Mouse (Mus musculus): ENCODE results near the gene Hoxc6. TPM values are rescaled to one million over a fixed set of nuclear protein-coding genes. Genes with fewer than 3 reads are reported as not detected.

Gene Hoxc6
- total RNA-seq, 2 experiments from 2014 or later, result 5.1 to 10.0 TPM

- DNase-seq, result no peak
These were observed 40.8 kb downstream of the Hoxc6 start for GRCm38 (mm10) chr15:103038701-103039480.

DNA sequence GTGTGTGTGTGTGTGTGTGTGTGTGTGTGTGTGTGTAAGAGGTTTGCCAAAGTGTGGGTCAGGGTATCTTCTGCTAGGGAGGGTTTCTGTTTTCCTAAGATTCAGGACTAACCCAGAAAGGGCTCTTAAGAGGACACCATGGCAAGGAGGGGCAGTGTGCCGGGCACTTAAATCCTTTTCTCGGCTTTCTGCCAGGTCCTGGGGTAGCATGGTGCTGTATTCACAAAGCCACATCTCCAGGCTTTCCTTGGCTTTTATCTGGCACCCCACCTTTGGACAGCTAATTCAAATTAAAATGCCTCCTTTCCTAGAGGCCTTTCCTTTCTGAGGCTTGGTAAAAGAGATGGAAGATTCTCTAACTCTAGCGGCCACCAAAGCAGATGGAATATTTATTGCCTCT is 41.6 kb downstream of the Hoxc6 start:
- no peak for DNase-seq

- DNase-seq, result no peak
These were observed 42.5 kb downstream of the Hoxc6 start for GRCm38 (mm10) chr15:103040601-103041000.

GRCm38 (mm10) chr15:103041613-103042012 is 43.6 kb downstream of the Hoxc6 start:
- no peak for DNase-seq

DNA sequence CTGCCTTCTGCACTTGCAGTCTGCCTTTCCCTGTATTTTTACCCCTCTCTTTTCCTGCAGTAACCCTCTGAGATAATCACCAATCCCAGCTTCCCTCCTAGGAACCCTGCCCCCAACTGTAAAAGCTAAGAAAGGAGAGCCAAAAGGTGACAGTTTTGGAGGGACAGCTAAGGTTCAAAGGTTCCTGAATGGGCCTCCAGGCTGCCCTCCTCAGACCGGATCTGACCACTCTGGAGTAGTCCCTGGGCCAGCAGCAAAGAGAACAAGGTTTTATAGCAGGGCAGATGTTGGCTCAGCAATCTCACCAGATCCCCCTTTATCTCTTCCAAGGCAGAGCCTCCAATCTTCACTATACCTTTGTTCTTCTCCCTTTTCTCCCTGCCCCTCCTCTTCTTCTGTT is 44.2 kb downstream of the Hoxc6 start:
- no peak for DNase-seq

DNA sequence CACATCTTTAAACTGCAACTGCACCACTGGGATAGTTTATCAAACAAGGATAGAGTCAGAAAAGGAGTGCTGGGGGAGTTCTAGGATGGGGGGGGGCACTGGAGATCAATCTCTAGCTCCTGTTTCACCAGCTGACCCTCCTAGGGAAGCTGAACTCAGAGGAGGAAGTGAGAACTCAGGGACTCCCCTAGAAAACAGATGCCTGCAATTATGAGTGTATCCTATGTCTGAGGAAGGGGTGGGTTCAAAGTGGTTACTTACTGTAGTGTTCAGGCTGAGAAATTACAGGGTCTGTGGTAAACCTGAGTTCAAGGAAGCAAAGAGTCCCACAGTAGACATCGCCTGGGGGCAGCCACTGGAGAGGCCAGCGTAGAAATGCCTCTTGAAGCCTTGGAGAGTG is 53.6 kb downstream of the Hoxc6 start:
- no peak for DNase-seq

GRCm38 (mm10) chr15:103053210-103053609 is 55.2 kb downstream of the Hoxc6 start:
- DNase-seq, result no peak

- no peak for DNase-seq
These were observed 58.3 kb downstream of the Hoxc6 start for GRCm38 (mm10) chr15:103056396-103056795.

GRCm38 (mm10) chr15:103058715-103059114 is 60.7 kb downstream of the Hoxc6 start:
- no peak for DNase-seq

GRCm38 (mm10) chr15:103059393-103059992 is 61.4 kb downstream of the Hoxc6 start:
- DNase-seq, result no peak

DNA sequence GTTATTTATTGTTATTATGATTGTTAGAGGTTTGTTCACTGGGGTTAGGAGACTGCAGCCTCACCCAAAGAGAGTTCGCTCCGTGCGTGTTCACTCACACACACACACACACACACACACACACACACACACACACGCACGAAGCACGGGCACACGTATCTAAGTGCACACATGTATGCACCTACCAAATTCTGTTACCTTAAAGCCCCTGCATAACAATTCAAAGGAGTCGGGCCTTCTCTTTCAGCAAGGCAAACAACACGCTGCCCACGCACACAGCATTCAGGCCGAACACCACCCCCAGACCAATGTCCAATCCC is 61.9 kb downstream of the Hoxc6 start:
- no peak for DNase-seq

- DNase-seq, result peak; percentile 17
These were observed 62.5 kb downstream of the Hoxc6 start for GRCm38 (mm10) chr15:103060341-103061130.

GRCm38 (mm10) chr15:103061131-103061825 is 63.2 kb downstream of the Hoxc6 start:
- DNase-seq, result peak; percentile 39

Small RNA genes lying within 50 kb of the gene (microRNA-seq; reads per million reads assigned to microRNA genes)
- gene Mir196a-2 (1,166 to 1,373 reads per million in 2 experiments), gene Mir615 (379 to 397 reads per million in 2 experiments)

Other genes with a start within 250 kb of the Hoxc6 start
- not detected for gene Hoxc13, start 77.2 kb upstream of the Hoxc6 start, total RNA-seq (2021)
- not detected for gene Hoxc12, start 61.5 kb upstream of the Hoxc6 start, total RNA-seq (2021)
- gene Hoxc11, start 43.8 kb upstream of the Hoxc6 start, total RNA-seq (2021), result 1 to 10 TPM; 8.4 to 9.6 TPM
- 10 to 100 TPM; 50.7 to 51.2 TPM for gene Hoxc10, start 31.5 kb upstream of the Hoxc6 start, total RNA-seq (2021)
- gene Hoxc5, start 30.8 kb upstream of the Hoxc6 start, total RNA-seq (2021), result 1 to 10 TPM; 2.1 to 3.6 TPM
- 1 to 10 TPM; 6.5 to 8.2 TPM for gene Hoxc9, start 21.8 kb upstream of the Hoxc6 start, total RNA-seq (2021)
- 1 to 10 TPM; 1.8 to 2.8 TPM for gene Hoxc8, start 7.7 kb upstream of the Hoxc6 start, total RNA-seq (2021)
- gene Hoxc4, start 20.7 kb downstream of the Hoxc6 start, total RNA-seq (2021), result 1 to 10 TPM; 5.3 to 6.3 TPM
- gene Smug1, start 168.8 kb downstream of the Hoxc6 start, total RNA-seq (2021), result 10 to 100 TPM; 10.5 to 12.2 TPM
- 10 to 100 TPM; 49.9 to 61.2 TPM for gene Cbx5, start 241.6 kb downstream of the Hoxc6 start, total RNA-seq (2021)
- 100 to 1,000 TPM; 177 to 187 TPM for gene Hnrnpa1, start 242.2 kb downstream of the Hoxc6 start, total RNA-seq (2021)